Mouse (Mus musculus) megakaryocyte, embryonic 14.5 days (primary cell): Measurements from ENCODE around the gene Ip6k2.

ENCODE experiments used
- FLI1 ChIP-seq: IDR thresholded peaks from 2 replicates; pipeline ENCODE4 v1.6.1; 2012; ENCODE audit warnings: low read length, inconsistent platforms, mixed read lengths
- GATA1 ChIP-seq: IDR thresholded peaks from 3 replicates; pipeline ENCODE4 v1.6.1; 2012; ENCODE audit warnings: mixed read lengths, low read length, inconsistent platforms, borderline replicate concordance

- TF ChIP-seq GATA1 (no peak), FLI1 (no peak)
Observed at GRCm38 (mm10) chr9:108809188-108809587, 25.6 kb downstream of the Ip6k2 start.
